Mouse (Mus musculus) heart, adult 2 months (tissue): ENCODE results near the gene Anapc13.

Experiments used
- EP300 ChIP-seq: fragments of 200-500 bp; IDR thresholded peaks from 2 replicates; pipeline ENCODE4 v1.6.1; 2011; ENCODE audit warnings: low read depth, low read length, control low read depth; ENCODE audit not compliant: insufficient read depth
- POLR2A ChIP-seq: fragments of 200-500 bp; IDR thresholded peaks from 2 replicates; pipeline ENCODE4 v1.6.1; 2011; ENCODE audit warnings: mild to moderate bottlenecking, low read depth, low read length, control low read depth; ENCODE audit not compliant: insufficient read depth

DNA sequence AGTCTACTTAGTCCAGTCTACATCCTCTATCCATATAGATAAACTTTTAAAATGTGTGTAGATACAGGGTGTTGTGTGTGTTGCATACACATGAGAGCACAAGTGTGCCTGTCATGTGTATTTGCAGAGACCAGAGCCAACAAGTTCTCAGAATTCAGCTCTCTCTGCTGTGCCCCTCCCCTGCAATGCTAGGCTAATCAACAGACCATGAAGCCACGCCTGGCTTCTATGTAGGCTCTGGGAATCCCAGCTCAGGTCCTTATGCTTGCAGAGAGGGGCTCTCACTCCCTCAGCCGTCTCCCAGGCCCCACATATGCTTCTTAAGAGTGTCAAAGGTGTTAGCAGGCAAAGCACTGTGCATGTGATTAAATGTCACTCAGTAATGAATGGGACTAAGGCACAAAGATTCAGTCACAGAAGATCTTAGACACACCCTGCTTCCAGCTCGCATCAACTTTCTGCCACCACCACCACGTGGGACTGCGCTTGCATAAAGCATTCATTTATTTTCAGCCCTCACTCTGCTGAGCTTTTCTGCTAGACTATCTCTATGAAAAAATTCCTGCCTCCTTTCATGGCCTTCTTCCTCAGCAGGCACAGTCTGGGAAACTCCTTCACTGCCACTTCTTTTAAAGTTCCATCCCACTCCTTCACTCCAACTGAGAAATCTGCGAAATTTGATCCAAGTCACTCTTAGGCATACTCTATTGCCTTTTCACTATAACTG is 31.3 kb upstream of the Anapc13 start:
- TF ChIP-seq EP300 (no peak), POLR2A (no peak)
